Mouse (Mus musculus): ENCODE measurements around the gene 1700092M07Rik. TPM values are rescaled to one million over a fixed set of nuclear protein-coding genes. Genes with fewer than 3 reads are reported as not detected.
A peak's percentile ranks its signal among the peaks of the same experiment; 100 is the strongest.
"Not testable (repeated sequence)": the region's sequence is repeated elsewhere in the genome, so short reads cannot be mapped to it uniquely, and the experiment has no call there.

1700092M07Rik gene
- polyA plus RNA-seq, 1 experiment: 0.92 TPM

DNA sequence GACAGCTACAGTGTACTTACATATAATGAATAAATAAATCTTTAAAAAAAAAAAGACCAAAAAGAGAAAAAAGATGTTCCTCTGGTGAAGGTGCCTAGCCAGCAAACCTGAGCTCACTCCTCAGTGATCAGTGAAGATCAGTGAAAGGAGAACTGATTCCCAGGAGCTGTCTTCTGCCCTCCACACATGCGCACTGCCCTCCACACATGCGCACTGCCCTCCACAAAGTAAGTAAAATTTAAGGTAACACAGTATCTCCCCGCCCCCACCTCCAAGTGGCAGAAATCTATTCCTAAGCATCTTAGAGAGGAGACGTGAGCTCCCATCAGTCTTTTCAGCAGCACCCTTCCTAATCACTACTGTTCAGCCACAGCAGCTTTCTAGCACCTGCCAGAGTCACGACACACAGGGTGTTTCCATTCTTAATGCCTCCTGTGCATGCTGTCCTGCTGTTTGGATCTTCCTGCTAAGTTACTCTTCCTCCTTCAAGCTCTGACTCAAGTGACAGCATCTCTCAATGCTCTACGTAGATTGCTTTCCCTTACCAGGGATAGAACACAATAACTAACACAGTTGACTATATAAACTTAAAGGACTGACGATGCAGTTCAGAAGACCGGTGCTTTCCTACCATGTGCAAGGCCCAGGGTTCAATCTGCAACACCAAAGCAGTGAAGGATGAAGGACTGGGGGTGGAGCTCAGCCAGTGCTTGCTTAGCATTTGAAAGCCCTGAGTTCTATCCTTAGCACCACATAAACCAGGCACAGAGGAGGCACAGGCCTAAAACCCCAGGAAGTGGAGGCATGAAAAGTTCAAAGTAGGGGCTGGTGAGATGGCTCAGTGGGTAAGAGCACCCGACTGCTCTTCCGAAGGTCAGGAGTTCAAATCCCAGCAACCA, 24.4 kb upstream of the 1700092M07Rik start:
- DNase-seq (ENCODE audit: extremely low spot score in 1 of 2, low spot score in 1 of 2): no peak

DNA sequence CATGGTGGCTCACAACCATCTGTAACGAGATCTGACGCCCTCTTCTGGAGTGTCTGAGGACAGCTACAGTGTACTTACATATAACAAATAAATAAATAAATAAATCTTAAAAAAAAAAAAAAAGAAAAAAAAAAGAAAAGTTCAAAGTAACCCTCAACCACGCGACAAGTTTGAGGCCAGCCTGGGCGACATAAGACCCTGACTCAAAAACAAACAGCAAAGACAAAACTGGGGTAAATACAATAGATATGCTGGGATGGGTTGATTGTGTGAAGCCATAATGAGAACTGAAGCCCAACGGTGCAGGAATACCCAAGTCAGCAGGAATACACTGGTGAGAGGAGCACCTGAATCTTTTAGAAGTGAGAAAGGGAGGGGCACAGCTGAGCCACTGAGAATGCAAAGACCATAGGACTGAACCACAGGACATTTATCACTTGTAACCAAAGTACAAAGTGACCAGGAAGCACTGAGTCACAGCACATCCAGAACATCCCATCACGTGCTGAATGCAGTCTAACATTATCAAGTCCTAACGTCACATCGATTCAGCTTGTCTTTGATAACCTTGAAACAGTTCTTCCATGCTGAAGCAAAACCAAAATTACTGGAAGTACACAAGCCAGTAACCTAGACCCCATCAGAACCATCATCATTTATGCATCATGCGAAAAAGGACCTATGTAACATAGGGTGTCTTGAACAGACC, 23.6 kb upstream of the 1700092M07Rik start:
- no peak for DNase-seq (ENCODE audit: extremely low spot score in 1 of 2, low spot score in 1 of 2)

DNA sequence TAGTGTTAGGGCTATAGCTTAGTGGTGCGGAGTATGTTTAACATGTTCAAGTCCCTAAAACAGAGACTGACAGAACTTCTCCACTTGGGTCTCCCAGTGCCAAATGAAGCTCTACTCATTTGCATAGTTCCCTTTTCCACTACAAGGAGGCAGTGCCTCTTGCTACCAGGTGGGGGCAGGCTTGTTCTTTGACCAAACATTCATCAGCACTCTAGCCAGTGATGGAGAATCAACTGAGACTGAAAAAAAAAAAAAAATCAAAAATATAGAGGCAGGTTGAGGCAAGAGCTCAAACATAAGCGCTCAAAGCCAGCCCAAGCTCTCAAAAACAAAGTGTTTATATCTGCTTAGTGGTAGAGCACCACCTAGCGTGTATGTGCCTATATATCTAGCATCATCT, 22.2 kb upstream of the 1700092M07Rik start:
- DNase-seq (ENCODE audit: extremely low spot score in 1 of 2, low spot score in 1 of 2): peak in 1 of 2 experiments; percentile 54

DNA sequence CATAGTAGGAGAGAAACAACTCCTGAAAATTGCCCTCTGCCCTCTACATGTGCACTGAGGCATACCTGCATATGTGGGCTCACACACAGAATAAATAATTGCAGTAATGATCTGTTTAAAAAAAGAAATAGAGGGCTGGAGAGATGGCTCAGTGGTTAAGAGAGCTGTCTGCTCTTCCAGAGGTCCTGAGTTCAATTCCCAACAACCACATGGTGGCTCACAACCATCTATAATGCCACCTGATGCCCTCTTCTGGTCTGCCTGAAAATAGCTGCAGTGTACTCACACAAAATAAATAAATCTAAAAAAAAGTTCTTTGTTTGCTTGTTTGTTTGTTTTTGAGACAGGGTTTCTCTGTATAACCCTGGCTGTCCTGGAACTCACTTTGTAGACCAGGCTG, 21.5 kb upstream of the 1700092M07Rik start:
- DNase-seq (ENCODE audit: extremely low spot score in 1 of 2, low spot score in 1 of 2): not testable (repeated sequence)

DNA sequence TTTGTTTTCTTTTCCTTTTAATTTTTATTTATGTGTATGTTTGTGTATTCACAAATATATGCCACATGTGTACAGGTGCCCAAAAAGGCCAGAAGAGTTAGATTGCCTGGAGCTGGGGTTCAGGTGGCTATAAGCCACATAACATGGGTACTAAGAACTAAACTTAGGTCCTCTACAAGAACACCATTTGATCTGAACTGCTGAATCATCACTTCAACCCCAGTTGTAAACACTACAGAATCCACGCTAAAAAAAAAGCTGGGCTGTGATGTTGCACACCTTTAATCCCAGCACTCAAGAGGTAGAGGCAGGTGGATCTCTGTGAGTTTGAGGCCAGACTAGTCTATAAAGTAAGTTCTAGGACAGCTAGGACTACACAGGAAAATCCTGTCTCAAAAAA, 19.1 kb upstream of the 1700092M07Rik start:
- DNase-seq (ENCODE audit: extremely low spot score in 1 of 2, low spot score in 1 of 2): no peak

DNA sequence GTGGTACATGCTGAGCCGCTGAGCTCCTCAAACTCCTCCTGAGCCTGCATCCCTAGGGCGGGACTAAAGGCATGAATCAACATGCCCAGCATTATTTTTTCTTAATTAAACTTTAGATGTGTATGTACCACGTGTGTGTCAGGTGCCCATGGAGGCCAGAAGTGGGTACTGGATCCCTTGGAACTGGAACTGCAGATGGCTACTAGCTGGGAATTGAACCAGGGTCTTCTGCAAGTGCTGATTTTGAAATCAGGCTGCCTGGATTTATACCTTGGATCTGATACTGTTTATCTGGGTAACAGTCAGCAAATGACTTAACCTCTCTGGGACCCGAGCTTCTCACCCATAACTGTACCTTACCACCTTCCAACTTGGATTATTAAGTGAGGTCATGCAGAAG, 18.5 kb upstream of the 1700092M07Rik start:
- DNase-seq (ENCODE audit: extremely low spot score in 1 of 2, low spot score in 1 of 2): no peak

DNA sequence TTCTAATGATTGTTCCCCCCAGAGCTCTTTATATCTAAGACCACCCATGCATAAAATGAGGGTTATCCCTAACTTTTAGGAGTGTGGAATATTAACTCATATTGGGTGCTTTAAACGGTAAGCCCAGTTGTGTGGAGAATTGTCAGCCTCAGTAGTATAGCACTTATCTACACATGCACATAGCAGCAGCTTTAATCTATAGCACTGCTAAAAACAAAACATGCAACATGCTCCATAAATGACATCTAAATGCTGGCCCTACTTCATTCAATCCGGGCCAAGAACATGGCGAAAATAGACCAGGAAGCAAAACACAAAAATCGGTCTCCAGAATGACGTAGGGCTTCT, 18.0 kb upstream of the 1700092M07Rik start:
- DNase-seq (ENCODE audit: extremely low spot score in 1 of 2, low spot score in 1 of 2): no peak

DNA sequence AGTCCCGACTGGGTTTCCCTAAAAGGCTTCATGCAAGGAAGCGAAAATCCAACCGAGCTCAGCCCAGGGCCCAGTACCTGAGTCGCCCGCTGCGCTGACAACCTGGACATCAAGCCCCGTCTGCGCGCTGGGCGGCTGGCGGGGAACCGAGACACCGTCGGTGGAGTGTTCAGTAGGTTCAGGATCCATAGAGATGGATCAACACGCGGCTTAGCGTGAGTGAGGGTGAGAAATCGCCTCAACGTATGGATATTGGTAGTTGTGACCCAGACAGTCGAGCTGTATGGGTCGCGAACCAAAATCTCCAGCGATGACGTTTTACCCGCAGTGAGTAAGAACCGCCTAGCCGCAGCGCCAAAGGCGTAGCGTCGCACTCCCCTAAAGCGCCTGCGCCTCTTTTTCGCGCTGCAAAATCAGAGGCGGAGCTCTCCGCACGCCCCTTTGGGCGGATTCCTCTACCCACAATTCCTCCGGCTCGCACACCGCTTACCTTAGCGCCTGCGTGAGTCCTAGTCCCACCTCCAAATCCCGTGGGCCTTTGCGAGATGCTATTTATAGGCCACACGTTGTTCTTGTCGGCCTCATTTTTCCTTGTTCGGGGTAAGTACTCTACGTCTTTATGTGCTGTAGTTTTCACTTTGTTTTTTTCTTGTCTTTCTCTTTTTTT, 17.5 kb upstream of the 1700092M07Rik start, which contains the start of gene Slc3a2:
TSS of gene Slc3a2 (minus strand) at position 463 of the 667 bp plus-strand sequence.
- peak; percentile 97 to 99 for DNase-seq (ENCODE audit: extremely low spot score in 1 of 2, low spot score in 1 of 2)

DNA sequence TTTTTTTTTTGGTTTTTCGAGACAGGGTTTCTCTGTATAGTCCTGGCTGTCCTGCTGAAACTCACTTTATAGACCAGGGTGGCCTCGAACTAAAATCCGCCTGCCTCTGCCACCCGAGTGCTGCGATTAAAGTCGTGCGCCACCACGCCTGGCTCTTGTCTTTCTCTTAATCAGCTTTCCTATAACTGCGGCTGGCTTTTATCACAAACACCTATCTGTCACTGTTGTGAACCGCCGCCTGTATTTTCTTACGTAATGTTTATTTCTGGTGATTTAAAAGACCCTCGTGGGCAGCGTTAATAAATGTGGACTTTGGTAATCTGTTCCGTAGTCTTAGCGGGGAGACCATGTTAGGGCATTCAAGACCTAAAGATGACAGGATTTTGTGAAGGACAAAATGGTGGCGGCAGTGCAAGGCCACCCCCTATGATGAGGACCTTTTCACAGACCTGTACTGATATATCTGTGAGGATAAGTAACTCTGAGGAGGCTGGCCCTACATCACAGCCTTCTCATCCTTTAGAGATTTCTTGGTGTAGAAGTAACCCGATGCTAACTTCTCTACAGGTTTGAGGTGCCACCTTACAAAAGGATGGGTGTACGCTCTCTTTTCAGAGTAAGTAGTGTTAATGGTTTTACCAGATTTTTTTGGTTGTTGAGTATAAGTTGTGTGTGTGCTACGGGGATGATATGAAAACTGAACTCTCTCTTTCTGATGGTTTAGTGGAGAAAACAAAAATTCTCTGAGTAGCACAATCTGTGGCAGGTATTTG, 16.8 kb upstream of the 1700092M07Rik start:
- peak in 1 of 2 experiments; percentile 26 for DNase-seq (ENCODE audit: extremely low spot score in 1 of 2, low spot score in 1 of 2)

DNA sequence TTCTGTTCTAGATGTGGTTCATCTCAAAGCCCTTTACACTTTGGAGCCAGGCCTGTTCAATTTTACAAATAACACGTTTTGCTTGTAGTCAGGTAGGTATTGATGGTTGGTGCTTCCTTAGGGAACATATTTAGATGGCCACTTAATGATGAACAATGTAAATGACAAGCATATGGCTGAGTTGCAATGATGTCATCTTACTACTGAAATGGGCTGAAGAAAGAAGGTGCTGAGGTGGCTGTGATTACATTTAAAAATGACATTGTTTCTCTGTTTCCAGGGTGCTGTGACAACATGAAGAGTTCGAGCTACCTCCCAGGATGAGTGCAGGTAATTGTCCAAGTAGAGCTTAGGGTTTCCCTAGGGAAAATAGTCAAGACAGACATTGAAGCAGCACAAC, 16.1 kb upstream of the 1700092M07Rik start:
- no peak for DNase-seq (ENCODE audit: extremely low spot score in 1 of 2, low spot score in 1 of 2)

DNA sequence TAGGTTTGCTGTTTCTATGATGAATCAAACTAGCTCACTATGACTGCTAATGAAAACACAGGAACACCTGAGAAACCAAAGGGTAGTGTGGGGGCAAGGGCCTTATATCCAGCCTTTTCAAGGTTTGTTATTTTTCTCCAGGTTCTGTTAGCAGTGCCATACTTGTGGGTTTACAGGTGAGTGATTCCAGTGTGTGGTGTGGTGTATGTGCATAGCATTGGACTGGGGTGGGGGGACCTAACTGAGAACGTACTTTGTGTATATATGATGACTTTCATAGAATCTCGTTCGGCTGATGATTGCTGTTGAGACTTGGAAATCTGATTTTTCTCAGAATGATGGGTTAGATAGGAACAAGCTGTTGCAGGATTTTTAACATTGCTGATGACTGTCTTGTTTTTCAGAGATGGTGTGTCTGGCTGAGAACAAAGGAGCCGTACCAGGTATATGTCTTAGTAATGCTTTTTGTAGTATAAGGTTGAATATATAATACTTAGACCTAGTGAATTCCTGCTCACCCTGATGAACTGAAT, 15.4 kb upstream of the 1700092M07Rik start:
- no peak for DNase-seq (ENCODE audit: extremely low spot score in 1 of 2, low spot score in 1 of 2)

DNA sequence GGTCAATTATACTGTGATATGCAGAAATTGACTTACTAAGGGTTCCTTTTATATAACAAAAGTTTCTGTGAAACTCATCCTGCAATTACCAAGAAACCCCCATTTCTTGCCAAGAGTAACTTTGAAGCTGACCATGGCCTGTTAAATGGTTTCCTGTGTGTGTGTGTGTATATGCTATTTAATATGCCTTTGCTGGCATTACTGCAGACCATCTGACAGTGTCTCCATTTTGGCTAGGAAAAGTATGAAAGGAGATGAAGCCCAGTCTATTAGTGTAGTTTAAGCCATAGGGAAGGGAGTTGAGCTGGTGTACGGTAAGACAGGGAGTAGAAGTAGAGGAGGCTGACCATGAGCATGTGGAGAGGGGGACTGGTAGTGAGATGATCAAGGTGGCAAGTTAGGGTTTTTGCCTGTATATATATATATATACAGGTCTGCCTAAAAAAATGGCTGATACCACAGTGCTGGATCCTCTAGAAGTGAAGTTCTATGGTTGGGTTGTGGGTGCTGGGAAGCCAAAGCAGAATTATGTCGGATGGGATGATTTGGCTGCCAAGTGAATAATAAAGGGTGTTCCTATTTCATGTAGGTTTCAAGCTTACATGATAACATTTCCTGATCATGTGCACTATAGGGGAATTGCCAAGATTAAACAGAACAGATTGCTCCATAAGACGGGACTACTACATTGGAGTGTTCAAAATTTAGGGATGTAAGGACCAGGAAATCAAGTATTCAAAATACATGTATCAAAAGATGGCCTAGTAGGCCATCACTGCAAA, 13.7 kb upstream of the 1700092M07Rik start:
- no peak for DNase-seq (ENCODE audit: extremely low spot score in 1 of 2, low spot score in 1 of 2)

DNA sequence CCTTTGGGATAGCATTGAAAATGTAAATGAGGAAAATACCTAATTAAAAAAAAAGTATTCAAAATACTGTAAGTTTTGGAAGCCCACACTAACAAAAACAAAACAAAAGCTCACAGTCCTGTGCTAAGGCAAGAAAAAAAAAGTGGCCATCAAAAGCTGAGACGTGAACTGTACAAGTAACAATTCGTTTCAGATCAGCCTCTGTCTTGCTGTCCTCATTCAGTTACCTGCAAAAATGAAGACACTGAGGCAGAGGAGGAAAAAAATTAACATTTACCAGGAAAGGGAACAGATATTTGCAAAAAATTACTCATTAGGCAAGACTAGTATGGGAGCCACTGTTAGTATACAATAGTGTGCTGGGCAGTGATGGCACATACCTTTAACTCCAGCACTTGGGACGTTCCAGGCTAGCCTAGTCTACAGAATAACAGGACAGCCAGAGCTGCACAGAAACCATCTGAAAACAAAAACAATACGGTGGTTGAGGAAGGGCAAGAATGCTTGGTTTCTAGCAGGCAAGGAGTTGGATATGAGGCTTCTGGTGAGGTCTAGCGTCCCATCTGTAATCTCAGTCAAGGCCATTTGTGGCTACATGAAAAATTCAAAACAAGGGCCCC, 12.9 kb upstream of the 1700092M07Rik start:
- DNase-seq (ENCODE audit: extremely low spot score in 1 of 2, low spot score in 1 of 2): no peak

DNA sequence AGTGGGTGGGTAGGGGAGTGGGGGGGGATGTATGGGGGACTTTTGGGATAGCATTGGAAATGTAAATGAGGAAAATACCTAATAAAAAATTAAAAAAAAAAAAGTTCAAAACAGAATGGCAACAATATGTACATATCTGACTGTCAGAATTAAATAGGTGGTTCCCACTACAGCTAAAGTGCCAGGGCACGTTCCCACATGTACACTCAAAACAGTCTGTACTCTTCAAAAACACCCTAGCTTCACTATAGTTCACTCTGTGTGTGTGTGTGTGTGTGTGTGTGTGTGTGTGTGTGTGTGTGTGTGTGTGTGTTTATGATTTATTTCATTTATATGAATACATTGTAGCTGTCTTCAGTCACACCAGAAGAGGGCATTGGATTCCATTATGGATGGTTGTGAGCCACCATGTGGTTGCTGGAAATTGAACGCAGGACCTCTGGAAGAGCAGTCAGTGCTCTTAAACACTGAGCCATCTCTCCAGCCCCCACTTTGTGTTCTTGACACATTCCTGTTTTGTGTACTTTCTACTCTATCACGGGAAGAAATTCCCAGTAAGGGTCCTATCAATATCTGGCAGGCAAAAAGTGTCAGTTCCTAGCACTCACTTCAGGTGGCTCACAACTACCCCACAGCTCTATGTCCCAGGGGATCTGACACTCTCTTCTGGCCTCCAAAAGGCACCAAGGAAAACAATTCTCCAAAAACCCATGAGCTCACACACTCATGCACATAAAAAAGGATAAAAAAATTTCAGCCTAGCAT, 12.0 kb upstream of the 1700092M07Rik start:
- DNase-seq (ENCODE audit: extremely low spot score in 1 of 2, low spot score in 1 of 2): not testable (repeated sequence)

DNA sequence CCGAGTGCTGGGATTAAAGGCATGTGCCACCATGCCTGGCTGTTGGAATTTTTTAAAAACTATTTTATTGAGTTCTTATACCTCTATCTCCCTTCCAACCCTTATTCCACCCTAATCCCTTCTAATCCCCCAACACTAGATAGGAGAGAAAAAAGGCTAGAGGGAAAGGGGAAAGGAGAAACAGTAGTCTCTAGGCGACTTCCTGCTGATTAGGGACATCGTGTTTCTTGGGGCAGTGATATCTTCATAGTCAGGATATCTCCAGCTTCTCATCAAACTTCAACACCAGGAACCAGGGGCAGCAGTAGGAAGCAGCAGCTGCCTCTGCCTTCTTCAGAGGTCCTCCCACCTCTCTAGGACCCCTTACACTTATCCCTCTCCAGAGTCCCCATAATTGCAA, 6.2 kb upstream of the 1700092M07Rik start:
- DNase-seq (ENCODE audit: extremely low spot score in 1 of 2, low spot score in 1 of 2): no peak

DNA sequence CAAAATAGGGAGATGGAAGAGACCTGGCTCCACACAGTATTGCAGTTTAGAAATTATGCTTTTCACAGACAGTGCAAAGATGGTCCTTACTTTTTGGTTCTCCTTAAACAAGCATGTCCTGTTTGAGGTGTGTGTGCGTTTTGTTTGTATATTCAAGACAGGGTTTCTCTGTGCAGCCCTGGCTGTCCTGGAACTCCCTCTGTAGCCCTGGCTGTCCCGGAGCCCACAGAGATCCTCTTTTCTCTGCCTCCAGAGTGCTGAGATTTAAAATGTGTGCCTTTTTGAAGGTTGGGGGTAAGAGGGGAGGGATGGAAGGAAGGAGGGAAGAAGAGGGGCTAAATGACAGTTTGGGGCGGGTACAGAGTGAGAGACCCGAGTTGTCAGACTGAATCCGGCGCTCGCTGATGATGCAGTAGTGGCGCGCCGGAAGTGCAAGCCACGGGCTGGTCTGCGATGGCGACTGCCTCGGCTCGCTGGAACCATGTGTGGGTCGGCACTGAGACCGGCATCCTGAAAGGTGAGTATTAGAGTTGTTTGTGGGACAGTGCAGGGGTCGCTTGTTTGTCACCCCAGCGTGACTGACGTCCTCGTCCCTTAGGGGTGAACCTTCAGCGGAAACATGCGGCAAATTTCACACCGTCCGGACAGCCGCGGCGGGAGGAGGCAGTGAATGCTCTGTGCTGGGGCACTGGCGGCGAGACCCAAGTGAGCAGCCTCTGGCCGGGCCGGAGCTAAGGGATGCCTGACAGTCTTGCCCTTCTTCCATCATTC, 4.9 kb upstream of the 1700092M07Rik start, which contains the start of gene Wdr74:
TSS of gene Wdr74 (plus strand) at position 439 of the 771 bp plus-strand sequence.
- DNase-seq (ENCODE audit: extremely low spot score in 1 of 2, low spot score in 1 of 2): peak; percentile 80 to 93

DNA sequence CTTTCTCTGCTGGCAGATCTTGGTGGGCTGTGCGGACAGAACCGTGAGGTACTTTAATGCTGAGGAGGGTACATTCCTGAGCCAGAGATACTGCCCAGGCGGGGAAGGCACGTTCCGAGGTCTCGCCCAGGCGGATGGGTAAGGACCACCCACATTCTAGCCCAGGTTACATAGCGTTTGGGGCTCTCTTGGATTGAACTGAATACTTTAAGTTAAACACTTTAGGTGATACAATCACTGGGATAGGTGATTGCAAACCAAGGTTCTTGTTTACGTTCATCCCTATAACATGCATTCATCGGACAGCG, 4.4 kb upstream of the 1700092M07Rik start:
- DNase-seq (ENCODE audit: extremely low spot score in 1 of 2, low spot score in 1 of 2): no peak

DNA sequence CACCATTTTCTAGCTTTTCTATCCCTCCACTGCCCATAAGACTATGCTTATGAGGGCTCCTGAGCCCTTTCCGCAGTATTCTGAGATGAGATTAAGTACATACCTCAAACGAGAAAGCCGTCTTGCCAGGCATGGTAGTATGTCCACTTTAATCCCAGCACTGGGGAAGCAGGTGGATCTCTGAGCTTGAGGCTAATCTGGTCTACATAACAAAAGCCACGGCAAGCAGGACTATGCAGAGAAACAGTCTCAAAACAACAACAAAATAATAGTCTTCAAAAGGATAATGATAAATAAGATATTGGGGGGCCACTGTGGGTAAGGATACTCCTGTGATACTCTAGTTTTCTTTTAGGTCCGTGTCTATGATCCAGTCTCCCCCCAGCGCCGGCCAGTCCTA, 1.6 kb upstream of the 1700092M07Rik start:
- DNase-seq (ENCODE audit: extremely low spot score in 1 of 2, low spot score in 1 of 2): no peak
